Mouse (Mus musculus): ENCODE measurements around the gene Gne. TPM values are rescaled to one million over a fixed set of nuclear protein-coding genes. Genes with fewer than 3 reads are reported as not detected.
"Not testable (repeated sequence)": the region's sequence is repeated elsewhere in the genome, so short reads cannot be mapped to it uniquely, and the experiment has no call there.

Gene Gne
- polyA plus RNA-seq, 1 experiment from 2014 or later = 29.9 TPM

DNA sequence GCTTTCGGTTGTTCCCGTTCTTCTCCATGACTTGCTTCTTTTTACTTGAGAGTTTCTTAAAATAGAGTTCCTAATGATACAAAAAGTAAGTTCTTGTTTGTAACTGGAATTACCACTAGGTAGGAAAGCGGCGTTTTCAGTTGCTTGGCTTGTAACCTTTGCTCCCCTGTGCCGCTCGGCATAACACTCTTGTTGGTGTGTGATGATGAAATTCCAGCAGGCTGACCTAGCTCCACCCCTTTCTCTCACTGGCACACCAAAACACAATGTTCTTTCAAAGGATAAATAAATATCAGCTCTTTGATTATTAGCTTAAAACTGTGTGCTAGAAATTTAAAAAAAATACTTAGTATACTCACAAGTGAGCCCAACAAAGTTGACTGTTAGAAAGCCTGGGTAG lies 17.1 kb downstream of the Gne start:
- H3K4me2 ChIP-seq (ENCODE audit: low read length) = no peak overlapping the region

DNA sequence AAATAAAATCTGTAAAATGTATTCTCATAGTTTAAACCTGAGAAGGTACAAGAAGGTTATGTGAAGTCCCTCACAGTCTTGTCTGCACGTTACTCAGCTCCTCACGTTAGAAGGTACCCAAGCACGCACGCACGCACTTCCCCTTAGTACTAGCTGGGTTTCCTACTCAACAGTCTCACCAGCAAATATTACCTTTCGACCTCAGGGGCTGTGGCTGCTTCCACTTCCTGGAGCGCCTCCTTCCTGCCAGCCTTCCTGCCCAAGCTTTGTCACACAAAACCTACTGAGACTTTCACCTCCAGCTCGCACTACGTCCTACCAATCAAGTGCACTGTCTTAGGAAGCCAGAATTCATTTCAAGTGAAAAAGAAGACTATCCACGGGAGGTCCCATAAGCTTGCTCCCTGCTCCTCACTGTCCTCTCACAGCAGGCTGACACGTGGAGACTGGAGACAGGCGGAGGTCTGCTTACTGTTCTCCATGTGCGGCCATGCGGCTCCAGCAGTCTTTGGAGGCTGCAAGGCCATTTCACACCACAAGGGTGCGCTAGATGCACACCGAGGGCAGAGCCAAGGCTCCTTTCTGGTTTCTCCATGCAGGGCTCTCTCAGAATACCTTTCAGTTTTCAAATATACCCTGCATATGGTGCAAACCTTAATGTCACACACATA lies 18.5 kb downstream of the Gne start:
- Histone ChIP-seq H3K36me3 (ENCODE audit: control insufficient read depth, insufficient read depth, low read length) (peaks cover 2% of the 10 kb centered on the region; the same call in 1 of the 2 replicates), H3K9ac (ENCODE audit: low read depth, low read length) (0 out of 2 replicates have a peak overlapping the region, but pooled peaks have one; percentile 32), H3K27me3 (ENCODE audit: control insufficient read depth, insufficient read depth, low read depth, low read length) (no peaks in the 10 kb centered on the region), H3K27ac (ENCODE audit: low read length) (no peak overlapping the region), H3K4me3 (ENCODE audit: low read depth, low read length) (no peak overlapping the region), H3K9me3 (replicated peaks; ENCODE audit: control insufficient read depth, low read length, poor library complexity, severe bottlenecking) (no peaks in the 10 kb centered on the region), H3K4me1 (ENCODE audit: control insufficient read depth, insufficient read depth, low read length) (peaks cover 4% of the 10 kb centered on the region; the same call in 1 of the 2 replicates), H3K4me2 (ENCODE audit: low read length) (no peak overlapping the region)
- ATAC-seq = peak; percentile 51; the same call in 1 of the 2 replicates
- 36% methylated on average over 16 of the region's 16 CpGs for WGBS

More for the DNA sequence above, 17.1 kb downstream of the Gne start:
- no peaks in the 10 kb centered on the region for H3K9me3 ChIP-seq (replicated peaks; ENCODE audit: control insufficient read depth, low read length, poor library complexity, severe bottlenecking)
- H3K36me3 ChIP-seq (ENCODE audit: control insufficient read depth, insufficient read depth, low read length) = peaks cover 2% of the 10 kb centered on the region; the same call in 1 of the 2 replicates
- no peak for ATAC-seq
- H3K27ac ChIP-seq (ENCODE audit: low read length) = no peak overlapping the region
- 89% methylated on average over 6 of the region's 6 CpGs for WGBS
- no peak overlapping the region for H3K4me3 ChIP-seq (ENCODE audit: low read depth, low read length)
- no peaks in the 10 kb centered on the region for H3K27me3 ChIP-seq (ENCODE audit: control insufficient read depth, insufficient read depth, low read depth, low read length)
- H3K4me1 ChIP-seq (ENCODE audit: control insufficient read depth, insufficient read depth, low read length) = peaks cover 16% of the 10 kb centered on the region
- no peak overlapping the region for H3K9ac ChIP-seq (ENCODE audit: low read depth, low read length)

GRCm38 (mm10) chr4:44062816-44063215 lies 21.2 kb downstream of the Gne start:
- H3K9ac ChIP-seq (ENCODE audit: low read depth, low read length) = no peak overlapping the region
- no peak overlapping the region for H3K4me3 ChIP-seq (ENCODE audit: low read depth, low read length)
- no peak overlapping the region for H3K27ac ChIP-seq (ENCODE audit: low read length)
- no peaks in the 10 kb centered on the region for H3K27me3 ChIP-seq (ENCODE audit: control insufficient read depth, insufficient read depth, low read depth, low read length)
- no peak for ATAC-seq
- no peaks in the 10 kb centered on the region for H3K9me3 ChIP-seq (replicated peaks; ENCODE audit: control insufficient read depth, low read length, poor library complexity, severe bottlenecking)
- H3K36me3 ChIP-seq (ENCODE audit: control insufficient read depth, insufficient read depth, low read length) = peaks cover 5% of the 10 kb centered on the region
- WGBS = 89% methylated on average over 14 of the region's 14 CpGs
- H3K4me2 ChIP-seq (ENCODE audit: low read length) = no peak overlapping the region
- peaks cover 2% of the 10 kb centered on the region; the same call in 1 of the 2 replicates for H3K4me1 ChIP-seq (ENCODE audit: control insufficient read depth, insufficient read depth, low read length)

DNA sequence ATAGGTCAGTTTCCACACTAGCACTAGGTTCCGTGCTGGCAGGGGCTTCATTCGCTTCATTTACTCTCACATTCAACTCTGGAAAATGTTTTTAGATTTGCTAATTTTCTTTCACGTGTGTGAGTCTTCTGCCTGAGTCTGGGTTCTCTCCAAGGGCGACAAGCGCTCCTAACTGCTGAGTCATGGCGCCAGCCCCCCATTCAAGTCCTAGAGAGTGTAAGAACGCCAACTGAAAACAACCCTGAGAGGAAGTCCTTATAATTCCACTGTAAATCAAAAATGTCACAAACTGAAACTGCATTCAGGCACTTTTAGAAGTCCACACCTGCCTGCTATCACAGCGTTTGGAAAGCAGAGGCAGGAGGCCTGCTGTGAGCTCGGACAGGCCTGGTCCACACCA lies 21.9 kb downstream of the Gne start:
- H3K4me1 ChIP-seq (ENCODE audit: control insufficient read depth, insufficient read depth, low read length) = peaks cover 2% of the 10 kb centered on the region; the same call in 1 of the 2 replicates
- no peaks in the 10 kb centered on the region for H3K9me3 ChIP-seq (replicated peaks; ENCODE audit: control insufficient read depth, low read length, poor library complexity, severe bottlenecking)
- H3K36me3 ChIP-seq (ENCODE audit: control insufficient read depth, insufficient read depth, low read length) = peaks cover 5% of the 10 kb centered on the region
- H3K4me3 ChIP-seq (ENCODE audit: low read depth, low read length) = no peak overlapping the region
- no peak for ATAC-seq
- H3K27me3 ChIP-seq (ENCODE audit: control insufficient read depth, insufficient read depth, low read depth, low read length) = no peaks in the 10 kb centered on the region
- H3K27ac ChIP-seq (ENCODE audit: low read length) = no peak overlapping the region
- no peak overlapping the region for H3K4me2 ChIP-seq (ENCODE audit: low read length)
- H3K9ac ChIP-seq (ENCODE audit: low read depth, low read length) = no peak overlapping the region
- 64% methylated on average over 9 of the region's 9 CpGs for WGBS

- Histone ChIP-seq H3K9ac (ENCODE audit: low read depth, low read length) (no peak overlapping the region), H3K36me3 (ENCODE audit: control insufficient read depth, insufficient read depth, low read length) (peaks cover 5% of the 10 kb centered on the region), H3K4me3 (ENCODE audit: low read depth, low read length) (no peak overlapping the region), H3K27me3 (ENCODE audit: control insufficient read depth, insufficient read depth, low read depth, low read length) (no peaks in the 10 kb centered on the region), H3K4me2 (ENCODE audit: low read length) (no peak overlapping the region), H3K9me3 (replicated peaks; ENCODE audit: control insufficient read depth, low read length, poor library complexity, severe bottlenecking) (no peaks in the 10 kb centered on the region), H3K4me1 (ENCODE audit: control insufficient read depth, insufficient read depth, low read length) (no peaks in the 10 kb centered on the region), H3K27ac (ENCODE audit: low read length) (no peak overlapping the region)
- no peak for ATAC-seq
- 87% methylated on average over 13 of the region's 13 CpGs for WGBS
Measured at GRCm38 (mm10) chr4:44059674-44060073, 24.3 kb downstream of the Gne start.

GRCm38 (mm10) chr4:44049812-44050211 lies 34.2 kb downstream of the Gne start:
- Histone ChIP-seq H3K4me1 (ENCODE audit: control insufficient read depth, insufficient read depth, low read length) (no peaks in the 10 kb centered on the region), H3K9ac (ENCODE audit: low read depth, low read length) (no peak overlapping the region), H3K4me2 (ENCODE audit: low read length) (no peak overlapping the region), H3K9me3 (replicated peaks; ENCODE audit: control insufficient read depth, low read length, poor library complexity, severe bottlenecking) (no peaks in the 10 kb centered on the region), H3K27me3 (ENCODE audit: control insufficient read depth, insufficient read depth, low read depth, low read length) (no peaks in the 10 kb centered on the region), H3K27ac (ENCODE audit: low read length) (no peak overlapping the region), H3K36me3 (ENCODE audit: control insufficient read depth, insufficient read depth, low read length) (peaks cover 19% of the 10 kb centered on the region), H3K4me3 (ENCODE audit: low read depth, low read length) (no peak overlapping the region)
- ATAC-seq = no peak
- WGBS = 91% methylated on average over 5 of the region's 5 CpGs

DNA sequence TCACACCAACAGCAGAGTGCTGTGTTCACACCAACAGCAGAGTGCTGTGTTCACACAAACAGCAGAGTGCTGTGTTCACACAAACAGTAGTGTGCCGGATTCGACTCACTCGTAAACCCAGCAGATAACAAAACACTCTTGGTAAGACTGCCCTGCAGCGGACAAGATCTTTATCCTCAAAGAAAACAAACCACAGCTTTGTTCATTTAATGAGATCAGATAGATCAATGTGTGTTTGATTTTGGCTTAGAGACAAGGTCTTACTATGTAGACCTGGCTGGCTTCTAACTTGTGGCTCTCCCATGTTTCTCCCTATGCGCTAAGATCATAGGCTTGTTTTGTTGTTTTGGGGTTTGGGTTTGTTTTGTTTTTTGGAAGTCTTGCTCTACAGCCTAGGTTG lies 37.9 kb downstream of the Gne start:
- WGBS = 83% methylated on average over 5 of the region's 5 CpGs
- Histone ChIP-seq H3K4me2 (ENCODE audit: low read length) (no peak overlapping the region), H3K27me3 (ENCODE audit: control insufficient read depth, insufficient read depth, low read depth, low read length) (no peaks in the 10 kb centered on the region; the same call in 1 of the 2 replicates), H3K4me1 (ENCODE audit: control insufficient read depth, insufficient read depth, low read length) (no peaks in the 10 kb centered on the region), H3K9ac (ENCODE audit: low read depth, low read length) (no peak overlapping the region), H3K4me3 (ENCODE audit: low read depth, low read length) (no peak overlapping the region), H3K36me3 (ENCODE audit: control insufficient read depth, insufficient read depth, low read length) (peaks cover 35% of the 10 kb centered on the region), H3K27ac (ENCODE audit: low read length) (no peak overlapping the region), H3K9me3 (replicated peaks; ENCODE audit: control insufficient read depth, low read length, poor library complexity, severe bottlenecking) (no peaks in the 10 kb centered on the region)
- no peak for ATAC-seq

- no peak overlapping the region for H3K4me2 ChIP-seq (ENCODE audit: low read length)
- H3K9me3 ChIP-seq (replicated peaks; ENCODE audit: control insufficient read depth, low read length, poor library complexity, severe bottlenecking) = no peaks in the 10 kb centered on the region
- H3K4me1 ChIP-seq (ENCODE audit: control insufficient read depth, insufficient read depth, low read length) = no peaks in the 10 kb centered on the region
- no peak overlapping the region for H3K4me3 ChIP-seq (ENCODE audit: low read depth, low read length)
- 94% methylated on average over 5 of the region's 5 CpGs for WGBS
- no peak overlapping the region for H3K9ac ChIP-seq (ENCODE audit: low read depth, low read length)
- ATAC-seq = no peak
- peaks cover 40% of the 10 kb centered on the region for H3K36me3 ChIP-seq (ENCODE audit: control insufficient read depth, insufficient read depth, low read length)
- peaks cover 6% of the 10 kb centered on the region for H3K27me3 ChIP-seq (ENCODE audit: control insufficient read depth, insufficient read depth, low read depth, low read length)
- no peak overlapping the region for H3K27ac ChIP-seq (ENCODE audit: low read length)
Measured at GRCm38 (mm10) chr4:44044685-44045356, 39.2 kb downstream of the Gne start.

GRCm38 (mm10) chr4:44043182-44043581 lies 40.8 kb downstream of the Gne start:
- not testable (repeated sequence) for H3K27ac ChIP-seq (ENCODE audit: low read length); H3K4me2 ChIP-seq (ENCODE audit: low read length); H3K4me3 ChIP-seq (ENCODE audit: low read depth, low read length); H3K9ac ChIP-seq (ENCODE audit: low read depth, low read length); H3K4me1 ChIP-seq (ENCODE audit: control insufficient read depth, insufficient read depth, low read length); ATAC-seq; H3K9me3 ChIP-seq (replicated peaks; ENCODE audit: control insufficient read depth, low read length, poor library complexity, severe bottlenecking)
- H3K36me3 ChIP-seq (ENCODE audit: control insufficient read depth, insufficient read depth, low read length) = peaks cover 40% of the 10 kb centered on the region
- WGBS = 95% methylated on average over 4 of the region's 4 CpGs
- peaks cover 14% of the 10 kb centered on the region for H3K27me3 ChIP-seq (ENCODE audit: control insufficient read depth, insufficient read depth, low read depth, low read length)
